Mouse (Mus musculus): ENCODE results near the gene Macc1.
"Not testable (repeated sequence)": the region's sequence is repeated elsewhere in the genome, so short reads cannot be mapped to it uniquely, and the experiment has no call there.

Macc1 gene

DNA sequence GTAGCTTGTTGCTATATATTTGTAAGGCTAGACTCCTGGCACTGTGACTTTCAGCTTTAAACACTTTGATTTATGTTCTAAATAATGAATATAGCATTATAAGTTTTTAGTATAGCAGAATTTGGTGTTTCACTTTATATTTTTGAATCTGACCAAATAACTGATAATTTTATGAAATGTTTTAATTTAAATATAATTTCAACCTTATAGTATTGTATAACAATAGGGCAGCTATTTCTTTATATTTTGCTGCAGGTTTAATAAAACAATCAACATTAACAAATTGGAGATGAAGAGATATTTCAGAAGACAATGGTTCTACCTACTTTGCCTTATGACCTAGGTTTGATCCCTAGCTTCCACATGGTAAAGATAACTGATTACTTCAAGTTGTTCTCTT, at the start of gene Macc1:
Gene Macc1 (plus strand): TSS at position 301 of the 400 bp plus-strand sequence.
- no peak for DNase-seq (ENCODE audit: low spot score in 2 of 2)

- no peak for DNase-seq (ENCODE audit: low spot score in 2 of 2)
Observed at GRCm38 (mm10) chr12:119264506-119264905, 49.6 kb upstream of the Macc1 start.

- DNase-seq (ENCODE audit: low spot score in 2 of 2): no peak
Observed at GRCm38 (mm10) chr12:119268723-119269122, 45.3 kb upstream of the Macc1 start.

GRCm38 (mm10) chr12:119270036-119270435, 44.0 kb upstream of the Macc1 start:
- no peak for DNase-seq (ENCODE audit: low spot score in 2 of 2)

- no peak for DNase-seq (ENCODE audit: low spot score in 2 of 2)
Observed at GRCm38 (mm10) chr12:119271964-119272363, 42.1 kb upstream of the Macc1 start.

GRCm38 (mm10) chr12:119273605-119274004, 40.5 kb upstream of the Macc1 start:
- no peak for DNase-seq (ENCODE audit: low spot score in 2 of 2)

GRCm38 (mm10) chr12:119276282-119276681, 37.8 kb upstream of the Macc1 start:
- DNase-seq (ENCODE audit: low spot score in 2 of 2): no peak

GRCm38 (mm10) chr12:119291618-119292017, 22.5 kb upstream of the Macc1 start:
- no peak for DNase-seq (ENCODE audit: low spot score in 2 of 2)

- no peak for DNase-seq (ENCODE audit: low spot score in 2 of 2)
Observed at GRCm38 (mm10) chr12:119303618-119304017, 10.5 kb upstream of the Macc1 start.

GRCm38 (mm10) chr12:119313014-119313763, 881 bp upstream of the Macc1 start:
- no peak for DNase-seq (ENCODE audit: low spot score in 2 of 2)

GRCm38 (mm10) chr12:119318799-119319198, 4.7 kb downstream of the Macc1 start:
- DNase-seq (ENCODE audit: low spot score in 2 of 2): no peak

DNA sequence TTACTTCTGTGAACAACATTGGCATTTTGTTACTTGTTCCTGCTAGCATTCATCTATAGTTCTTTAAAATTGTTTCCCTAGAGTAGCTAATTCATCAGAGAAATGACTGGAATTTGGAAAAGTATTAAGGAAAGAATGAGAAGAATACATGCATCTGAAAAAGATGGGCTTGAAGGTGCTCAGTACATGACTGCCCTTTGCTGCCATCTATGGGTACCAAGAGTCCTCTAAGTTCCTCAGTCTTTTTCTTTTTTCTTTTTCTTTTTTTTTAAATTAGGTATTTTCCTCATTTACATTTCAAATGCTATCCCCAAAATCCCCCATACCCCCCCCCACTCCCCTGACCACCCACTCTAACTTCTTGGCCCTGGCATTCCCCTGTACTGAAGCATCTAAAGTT, 11.3 kb downstream of the Macc1 start:
- DNase-seq (ENCODE audit: low spot score in 2 of 2): no peak

DNA sequence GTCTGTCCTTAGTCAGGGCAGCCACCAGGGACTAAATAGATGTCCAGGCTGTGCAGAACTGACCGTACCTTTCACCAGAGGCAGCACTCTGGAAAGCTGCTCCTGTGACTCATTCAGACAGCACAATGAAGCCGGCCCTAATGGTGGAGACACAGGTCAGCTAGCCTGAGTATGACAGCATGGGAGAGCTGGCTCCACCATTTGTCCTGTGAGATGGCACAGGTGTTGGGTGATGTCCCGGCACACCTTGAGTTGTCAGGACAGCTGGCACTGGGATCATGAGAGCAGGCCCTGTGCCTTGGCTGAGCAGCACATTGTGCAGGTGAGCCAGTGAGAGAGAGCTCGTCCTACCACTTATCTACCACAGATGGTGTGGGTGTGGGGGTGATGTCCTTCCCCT, 16.6 kb downstream of the Macc1 start:
- DNase-seq (ENCODE audit: low spot score in 2 of 2): no peak

DNA sequence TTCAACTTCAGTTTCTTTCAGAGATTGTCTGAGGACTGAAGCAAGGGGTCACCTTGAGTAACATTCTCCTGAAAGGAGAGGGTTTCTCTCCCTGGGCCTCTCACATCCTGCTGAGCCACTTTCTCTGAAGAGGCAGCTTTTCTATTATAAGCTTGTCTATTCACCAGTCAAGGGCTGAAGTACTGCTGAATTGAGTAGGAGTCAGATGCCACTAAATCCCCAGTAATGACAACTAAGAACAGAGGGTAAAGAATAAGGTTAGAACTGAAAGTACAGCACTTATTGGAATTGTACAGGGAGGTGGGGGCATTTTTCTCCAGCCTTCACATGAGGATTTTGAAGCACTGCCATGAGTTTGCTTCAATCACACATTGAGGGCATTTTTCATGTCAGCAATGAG, 19.3 kb downstream of the Macc1 start:
- DNase-seq (ENCODE audit: low spot score in 2 of 2): no peak

- not testable (repeated sequence) for DNase-seq (ENCODE audit: low spot score in 2 of 2)
Observed at GRCm38 (mm10) chr12:119352579-119352978, 38.5 kb downstream of the Macc1 start.

DNA sequence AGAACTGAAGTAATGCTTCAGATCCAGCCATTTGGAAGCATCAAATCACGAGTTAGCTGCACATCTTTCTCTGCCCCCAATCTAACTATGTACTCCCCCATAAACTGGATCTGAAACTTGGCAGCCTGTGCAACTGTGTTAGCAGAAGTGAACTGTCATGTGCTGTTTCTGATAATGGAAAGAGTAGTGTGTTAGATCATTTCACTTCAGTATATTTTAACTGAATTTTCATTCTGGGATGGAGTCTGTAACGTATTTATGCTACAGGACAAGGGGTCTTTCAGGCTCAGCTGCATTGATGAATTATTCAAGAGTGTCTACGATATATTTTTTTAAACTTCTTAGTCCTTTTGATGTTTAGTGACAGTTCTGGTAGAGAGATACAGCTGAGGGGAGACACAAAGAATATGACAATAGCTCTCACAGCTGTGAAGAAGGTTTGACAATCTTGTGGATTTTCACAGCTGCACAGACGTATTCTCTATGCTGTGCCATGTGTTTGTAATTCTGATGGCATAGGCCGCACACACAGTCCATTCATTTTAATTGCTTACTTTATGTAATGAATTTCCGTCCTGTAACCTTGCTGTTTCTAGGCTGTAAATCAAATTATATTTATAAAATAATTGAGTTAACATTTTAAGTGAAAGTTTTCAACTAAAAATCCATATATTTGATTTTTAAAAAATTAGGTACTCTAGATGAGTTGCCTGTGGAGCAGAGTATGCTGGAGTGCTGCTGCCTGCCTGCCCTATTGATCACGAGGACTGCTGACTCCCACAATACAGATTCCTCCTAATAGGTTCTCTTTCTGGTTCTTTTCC, 43.6 kb downstream of the Macc1 start:
- DNase-seq (ENCODE audit: low spot score in 2 of 2): no peak

DNA sequence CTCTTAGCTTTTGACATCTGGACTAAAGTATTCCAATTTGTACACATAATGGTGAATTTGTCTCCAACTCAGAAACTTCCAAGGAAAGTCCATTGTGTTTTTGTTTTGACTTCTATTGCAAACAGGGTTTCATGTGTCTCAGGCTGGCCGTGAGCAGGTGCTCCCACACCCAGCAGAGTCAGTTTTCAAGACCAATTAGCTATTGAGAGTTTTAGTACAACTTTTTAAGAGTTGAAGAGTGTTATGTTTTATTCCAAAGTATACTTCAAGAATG, 44.1 kb downstream of the Macc1 start:
- no peak for DNase-seq (ENCODE audit: low spot score in 2 of 2)

DNA sequence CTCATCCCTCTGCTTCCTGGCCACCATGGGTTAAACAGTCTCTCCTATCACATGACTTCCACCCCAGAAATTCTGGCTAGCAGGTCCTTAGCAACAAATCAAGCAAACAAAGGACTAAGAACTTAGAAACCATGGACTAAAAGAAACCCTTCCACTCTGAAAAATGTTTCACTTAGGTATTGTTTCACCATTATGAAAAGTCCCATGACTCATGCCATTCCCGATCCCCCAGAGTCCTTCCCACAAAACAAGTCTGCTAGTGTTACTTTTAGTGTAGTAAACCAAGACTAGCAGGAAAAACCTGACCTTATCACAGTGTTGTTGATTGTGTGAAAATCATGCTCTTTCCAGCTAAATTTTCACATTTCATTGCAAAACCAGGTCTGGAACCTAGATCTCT, 51.0 kb downstream of the Macc1 start:
- no peak for DNase-seq (ENCODE audit: low spot score in 2 of 2)

- DNase-seq (ENCODE audit: low spot score in 2 of 2): no peak
Observed at GRCm38 (mm10) chr12:119369832-119370231, 55.8 kb downstream of the Macc1 start.

GRCm38 (mm10) chr12:119372359-119372758, 58.3 kb downstream of the Macc1 start:
- DNase-seq (ENCODE audit: low spot score in 2 of 2): no peak

DNA sequence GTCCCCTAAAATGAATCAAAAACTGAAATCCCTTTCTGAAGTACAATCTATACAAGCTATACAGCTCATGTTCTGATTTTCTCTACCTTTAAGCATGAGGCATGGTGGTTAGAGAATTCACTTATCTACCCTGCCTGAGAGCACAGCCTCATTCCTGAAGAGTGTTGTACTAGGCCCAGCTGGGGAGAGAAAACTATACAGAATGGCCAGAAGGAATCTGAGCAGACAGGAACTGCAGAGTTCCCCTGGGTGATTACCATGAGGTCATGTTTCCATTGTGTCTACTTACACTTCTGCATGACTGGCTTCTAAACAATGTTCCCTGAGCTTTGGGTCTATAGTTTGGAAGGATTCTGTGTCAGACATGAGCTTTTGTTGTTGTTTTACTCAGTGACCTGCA, 62.8 kb downstream of the Macc1 start:
- no peak for DNase-seq (ENCODE audit: low spot score in 2 of 2)

DNA sequence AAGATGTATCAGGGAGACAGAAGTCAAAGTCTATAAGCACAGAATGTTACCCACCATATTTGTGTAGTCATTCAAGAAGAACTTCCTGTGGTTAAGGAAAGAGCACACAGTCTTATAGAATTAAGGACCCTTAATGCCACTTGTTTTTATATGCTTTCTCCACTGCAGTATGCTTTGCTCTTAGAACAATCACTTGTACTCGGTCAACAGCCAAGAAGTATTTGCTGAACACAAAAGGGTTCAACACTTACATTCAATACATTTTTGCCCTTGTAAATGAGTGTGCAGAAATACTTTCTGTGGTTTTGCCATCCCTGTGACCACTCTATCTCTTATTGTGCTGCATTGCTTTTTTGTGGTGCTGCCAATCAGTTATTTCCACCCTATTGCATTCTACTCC, 67.8 kb downstream of the Macc1 start:
- DNase-seq (ENCODE audit: low spot score in 2 of 2): no peak

DNA sequence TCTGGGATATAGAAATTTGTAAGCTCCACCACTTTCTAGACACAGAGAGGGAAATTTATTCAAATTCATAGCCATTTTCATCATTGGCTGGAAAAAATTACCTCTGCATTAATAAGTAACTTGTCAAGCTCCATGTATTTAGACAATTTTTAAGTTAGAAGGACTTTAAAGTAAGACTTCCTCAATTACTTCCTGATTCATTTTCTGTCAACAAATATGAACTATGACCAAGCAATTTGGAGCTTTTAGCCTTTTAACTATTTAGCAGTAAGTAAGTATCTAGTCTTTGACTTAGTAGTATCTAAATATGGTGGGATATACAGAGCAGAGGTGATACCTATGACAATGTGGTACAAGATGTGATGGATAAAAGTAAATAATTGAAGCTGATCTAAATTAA, 72.2 kb downstream of the Macc1 start:
- no peak for DNase-seq (ENCODE audit: low spot score in 2 of 2)
